Mouse (Mus musculus): ENCODE measurements at regions not wholly inside any gene's neighbourhood (a gene's known extent, or its start where the extent isn't known, plus 50 kb on each side); places are given as distances from the start of the nearest gene placed in this dataset.

DNA sequence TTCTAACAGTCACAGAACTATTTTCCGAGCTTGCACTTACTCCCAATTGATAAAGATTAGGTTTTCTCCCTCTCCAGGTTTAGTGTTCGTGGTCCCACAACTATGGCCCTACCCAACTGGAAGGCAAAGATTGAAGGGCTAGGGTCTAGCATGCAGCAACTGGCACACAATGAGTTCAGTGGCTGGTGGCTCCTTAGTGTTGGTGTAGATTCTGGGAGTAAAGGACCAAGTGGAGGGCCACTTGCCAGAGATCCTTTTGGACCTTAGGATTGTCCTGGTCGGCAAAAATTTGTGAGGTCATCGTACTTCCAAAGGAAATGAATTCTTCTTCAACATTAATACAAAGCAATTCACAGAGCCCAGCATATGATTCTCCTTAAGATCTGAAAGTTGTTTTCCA lies 114.8 kb upstream of the Trib2 start:
- no peak overlapping the region for H3K9ac ChIP-seq (ENCODE audit: low read depth, low read length)
- no peak overlapping the region for H3K4me3 ChIP-seq (ENCODE audit: low read length)
- WGBS: 91% methylated on average over 4 of the region's 4 CpGs
- no peak overlapping the region for H3K27ac ChIP-seq (ENCODE audit: low read depth, low read length)
- no peak overlapping the region for H3K4me2 ChIP-seq (ENCODE audit: low read length)
- no peaks in the 10 kb centered on the region for H3K36me3 ChIP-seq (ENCODE audit: control insufficient read depth, insufficient read depth, low read length)
- no peaks in the 10 kb centered on the region for H3K27me3 ChIP-seq (replicated peaks; ENCODE audit: control insufficient read depth, insufficient read depth, low read length)
- no peaks in the 10 kb centered on the region for H3K9me3 ChIP-seq (ENCODE audit: control insufficient read depth, low read length)
- H3K4me1 ChIP-seq (ENCODE audit: control insufficient read depth, insufficient read depth, low read depth, low read length): no peaks in the 10 kb centered on the region
- no peak for ATAC-seq

DNA sequence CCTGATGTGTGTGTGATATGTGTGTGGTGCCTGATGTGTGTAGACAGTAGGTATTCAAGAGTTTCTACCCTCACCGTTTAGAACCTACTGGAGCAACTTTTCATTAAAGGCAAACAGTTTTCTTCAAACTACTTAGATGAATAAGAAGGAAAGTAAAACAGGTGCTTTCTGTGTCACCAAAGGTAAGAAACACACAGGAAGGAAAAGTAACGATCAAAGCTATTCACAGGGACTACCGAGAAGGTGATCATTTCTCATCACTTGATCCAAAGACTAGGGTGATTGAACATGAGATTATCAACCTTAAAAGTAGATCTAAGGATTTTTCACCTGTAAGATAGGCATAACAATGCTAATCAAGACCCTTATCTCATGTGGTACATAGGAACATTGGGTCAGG lies 113.4 kb upstream of the Trib2 start:
- Histone ChIP-seq H3K36me3 (ENCODE audit: control insufficient read depth, insufficient read depth, low read length) (no peaks in the 10 kb centered on the region), H3K27me3 (replicated peaks; ENCODE audit: control insufficient read depth, insufficient read depth, low read length) (no peaks in the 10 kb centered on the region), H3K4me2 (ENCODE audit: low read length) (no peak overlapping the region), H3K4me1 (ENCODE audit: control insufficient read depth, insufficient read depth, low read depth, low read length) (no peaks in the 10 kb centered on the region), H3K4me3 (ENCODE audit: low read length) (no peak overlapping the region), H3K9me3 (ENCODE audit: control insufficient read depth, low read length) (no peaks in the 10 kb centered on the region), H3K9ac (ENCODE audit: low read depth, low read length) (no peak overlapping the region), H3K27ac (ENCODE audit: low read depth, low read length) (no peak overlapping the region)
- 96% methylated on average over 3 of the region's 3 CpGs for WGBS
- no peak for ATAC-seq

DNA sequence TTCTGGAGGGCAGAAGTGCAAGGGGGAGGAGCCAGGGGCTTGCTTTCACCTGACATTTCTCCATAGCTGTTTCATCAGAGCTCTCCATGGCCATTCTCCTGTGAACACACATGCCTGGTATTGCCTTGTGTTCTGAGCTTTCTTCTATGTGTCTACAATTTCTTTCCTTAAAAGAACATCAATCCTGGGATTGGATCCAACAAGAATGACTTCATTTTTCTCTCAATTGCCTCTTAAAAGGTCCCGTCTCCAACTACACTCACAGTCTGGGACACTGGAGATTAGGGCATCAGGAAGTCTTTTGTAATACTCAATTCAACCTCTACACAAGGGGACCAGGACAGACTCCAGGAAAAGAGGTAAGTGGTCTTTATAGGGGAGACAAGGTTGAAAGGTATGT lies 112.8 kb upstream of the Trib2 start:
- Histone ChIP-seq H3K4me1 (ENCODE audit: control insufficient read depth, insufficient read depth, low read depth, low read length) (no peaks in the 10 kb centered on the region), H3K4me2 (ENCODE audit: low read length) (no peak overlapping the region), H3K9me3 (ENCODE audit: control insufficient read depth, low read length) (no peaks in the 10 kb centered on the region), H3K27me3 (replicated peaks; ENCODE audit: control insufficient read depth, insufficient read depth, low read length) (no peaks in the 10 kb centered on the region), H3K9ac (ENCODE audit: low read depth, low read length) (no peak overlapping the region), H3K4me3 (ENCODE audit: low read length) (no peak overlapping the region), H3K27ac (ENCODE audit: low read depth, low read length) (no peak overlapping the region), H3K36me3 (ENCODE audit: control insufficient read depth, insufficient read depth, low read length) (no peaks in the 10 kb centered on the region)
- no peak for ATAC-seq
- 74% methylated on average over 1 of the region's 1 CpGs for WGBS

DNA sequence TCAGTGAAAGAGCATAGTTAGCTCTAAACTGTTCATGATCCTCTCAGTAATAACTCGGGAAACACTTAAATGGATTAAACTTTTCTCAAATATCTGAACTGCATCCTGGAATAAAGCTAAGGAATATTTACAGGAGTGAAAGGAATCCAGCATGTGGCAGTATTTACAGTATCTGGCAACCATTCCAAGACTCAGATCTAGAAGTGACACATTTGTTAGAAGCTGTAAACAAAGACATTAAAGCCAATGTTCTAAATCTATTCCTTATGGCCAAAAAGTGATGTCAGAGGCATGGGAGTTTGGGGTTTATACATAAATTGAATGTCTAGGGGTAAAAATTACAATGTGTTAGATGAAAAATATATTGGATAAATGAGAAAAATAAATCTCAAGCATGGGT lies 101.6 kb upstream of the Trib2 start:
- Histone ChIP-seq H3K4me2 (ENCODE audit: low read length) (no peak overlapping the region), H3K9me3 (ENCODE audit: control insufficient read depth, low read length) (no peaks in the 10 kb centered on the region), H3K4me1 (ENCODE audit: control insufficient read depth, insufficient read depth, low read depth, low read length) (no peaks in the 10 kb centered on the region), H3K9ac (ENCODE audit: low read depth, low read length) (no peak overlapping the region), H3K27me3 (replicated peaks; ENCODE audit: control insufficient read depth, insufficient read depth, low read length) (no peaks in the 10 kb centered on the region), H3K36me3 (ENCODE audit: control insufficient read depth, insufficient read depth, low read length) (no peaks in the 10 kb centered on the region), H3K4me3 (ENCODE audit: low read length) (no peak overlapping the region), H3K27ac (ENCODE audit: low read depth, low read length) (no peak overlapping the region)
- WGBS: 94% methylated on average over 1 of the region's 1 CpGs
- no peak for ATAC-seq

DNA sequence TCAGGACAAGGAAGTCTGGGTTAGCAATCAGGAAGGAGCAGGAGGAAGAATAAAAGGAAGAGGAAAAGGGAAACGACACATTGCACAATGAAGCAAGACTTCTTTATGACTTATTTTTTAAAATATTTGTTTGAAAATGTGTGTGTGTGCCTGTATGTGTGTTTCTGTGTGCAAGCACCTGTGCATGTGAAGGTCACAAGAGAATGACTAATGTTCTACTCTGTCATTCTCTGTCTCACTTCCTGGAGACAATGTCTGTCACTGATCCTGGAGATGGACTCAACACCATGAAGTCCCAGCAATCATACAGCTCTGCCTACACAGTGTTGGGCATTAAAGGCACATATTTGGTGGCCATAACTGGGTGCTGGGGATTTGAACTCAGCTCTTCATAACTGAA lies 96.2 kb upstream of the Trib2 start:
- Histone ChIP-seq H3K9me3 (ENCODE audit: control insufficient read depth, low read length) (no peaks in the 10 kb centered on the region), H3K4me1 (ENCODE audit: control insufficient read depth, insufficient read depth, low read depth, low read length) (no peaks in the 10 kb centered on the region), H3K27me3 (replicated peaks; ENCODE audit: control insufficient read depth, insufficient read depth, low read length) (no peaks in the 10 kb centered on the region), H3K9ac (ENCODE audit: low read depth, low read length) (no peak overlapping the region), H3K27ac (ENCODE audit: low read depth, low read length) (no peak overlapping the region), H3K4me2 (ENCODE audit: low read length) (no peak overlapping the region), H3K36me3 (ENCODE audit: control insufficient read depth, insufficient read depth, low read length) (no peaks in the 10 kb centered on the region), H3K4me3 (ENCODE audit: low read length) (no peak overlapping the region)
- no peak for ATAC-seq
- 83% methylated on average over 1 of the region's 1 CpGs for WGBS

DNA sequence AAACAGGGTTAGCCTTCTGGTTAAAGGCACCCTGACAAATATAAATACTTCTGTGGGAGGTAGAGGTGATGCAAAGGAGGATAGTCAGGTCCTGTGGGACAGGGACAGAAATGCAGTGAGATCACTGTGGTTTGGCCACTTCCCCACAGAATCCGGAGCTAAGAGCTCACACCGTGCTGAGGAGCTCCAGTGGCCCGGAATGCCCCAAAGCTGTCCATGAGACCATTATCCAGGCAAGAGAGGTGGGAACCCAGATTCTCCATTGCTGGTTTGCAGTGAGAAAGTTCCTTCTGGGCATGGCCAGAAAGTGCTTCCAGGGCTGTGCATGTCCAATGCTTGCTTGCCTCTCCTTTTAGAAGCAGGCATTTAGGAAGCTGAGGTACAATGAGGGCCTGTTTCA lies 95.8 kb upstream of the Trib2 start:
- no peak overlapping the region for H3K4me2 ChIP-seq (ENCODE audit: low read length)
- 94% methylated on average over 3 of the region's 3 CpGs for WGBS
- H3K4me1 ChIP-seq (ENCODE audit: control insufficient read depth, insufficient read depth, low read depth, low read length): no peaks in the 10 kb centered on the region
- H3K9ac ChIP-seq (ENCODE audit: low read depth, low read length): no peak overlapping the region
- ATAC-seq: no peak
- no peak overlapping the region for H3K4me3 ChIP-seq (ENCODE audit: low read length)
- no peak overlapping the region for H3K27ac ChIP-seq (ENCODE audit: low read depth, low read length)
- no peaks in the 10 kb centered on the region for H3K27me3 ChIP-seq (replicated peaks; ENCODE audit: control insufficient read depth, insufficient read depth, low read length)
- no peaks in the 10 kb centered on the region for H3K36me3 ChIP-seq (ENCODE audit: control insufficient read depth, insufficient read depth, low read length)
- H3K9me3 ChIP-seq (ENCODE audit: control insufficient read depth, low read length): no peaks in the 10 kb centered on the region

DNA sequence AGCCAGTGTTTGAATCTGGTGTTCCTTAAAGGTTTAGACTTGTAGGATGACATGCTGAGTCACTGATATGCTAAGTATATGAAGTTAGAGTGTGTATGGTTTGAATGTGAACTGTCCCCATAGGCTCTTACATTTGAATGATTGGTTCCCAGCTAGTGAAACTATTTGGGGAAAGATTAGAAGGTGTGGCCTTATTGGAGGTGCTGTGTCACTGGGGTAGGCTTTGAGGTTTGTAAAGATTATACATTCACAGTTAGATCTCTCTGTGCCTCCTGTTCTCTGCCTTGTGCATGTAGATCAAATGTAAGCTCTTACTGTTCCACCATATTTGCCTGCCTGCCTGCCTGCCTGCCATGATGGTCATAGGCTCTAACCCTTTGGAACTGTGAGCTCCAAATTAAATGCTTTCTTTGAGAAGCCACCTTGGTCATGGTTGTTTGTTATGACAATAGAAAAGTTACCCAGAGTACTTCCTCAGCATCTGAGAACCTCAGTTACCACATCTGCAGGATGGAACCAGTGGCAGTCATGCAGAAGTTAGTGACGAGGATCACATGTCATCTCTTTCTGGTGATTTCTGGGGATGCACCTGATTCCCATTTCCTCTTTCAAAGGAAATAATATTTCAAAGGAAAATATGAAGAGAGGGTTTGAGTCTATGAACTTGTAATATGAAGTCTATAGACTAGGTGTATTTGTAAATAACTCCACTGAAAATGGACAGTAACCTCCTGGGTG lies 94.7 kb upstream of the Trib2 start:
- no peak for ATAC-seq
- Histone ChIP-seq H3K4me2 (ENCODE audit: low read length) (no peak overlapping the region), H3K4me3 (ENCODE audit: low read length) (no peak overlapping the region), H3K36me3 (ENCODE audit: control insufficient read depth, insufficient read depth, low read length) (no peaks in the 10 kb centered on the region), H3K27me3 (replicated peaks; ENCODE audit: control insufficient read depth, insufficient read depth, low read length) (no peaks in the 10 kb centered on the region), H3K4me1 (ENCODE audit: control insufficient read depth, insufficient read depth, low read depth, low read length) (no peaks in the 10 kb centered on the region), H3K9me3 (ENCODE audit: control insufficient read depth, low read length) (no peaks in the 10 kb centered on the region), H3K27ac (ENCODE audit: low read depth, low read length) (no peak overlapping the region), H3K9ac (ENCODE audit: low read depth, low read length) (no peak overlapping the region)
- 88% methylated on average over 1 of the region's 1 CpGs for WGBS

DNA sequence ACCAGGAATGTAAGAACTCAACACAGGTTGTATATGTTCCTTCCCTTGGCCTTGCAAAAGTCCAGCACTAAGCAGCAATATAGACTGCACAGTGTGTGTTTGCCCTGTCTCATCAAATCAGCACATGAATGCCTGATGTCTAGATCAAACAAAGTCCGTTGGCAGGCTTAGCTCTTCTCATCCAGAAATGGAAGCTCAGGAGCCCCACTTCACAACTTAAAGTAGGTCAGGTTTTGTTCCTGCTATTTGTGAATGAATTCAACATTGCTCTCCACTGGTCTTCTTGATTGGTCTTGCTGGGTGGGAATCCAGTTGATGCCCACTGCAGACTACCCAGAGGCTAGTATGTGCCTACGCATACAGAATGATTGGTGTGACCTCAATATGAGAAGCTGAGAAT lies 80.8 kb upstream of the Trib2 start:
- Histone ChIP-seq H3K4me1 (ENCODE audit: control insufficient read depth, insufficient read depth, low read depth, low read length) (peaks cover 3% of the 10 kb centered on the region; the same call in 1 of the 2 replicates), H3K36me3 (ENCODE audit: control insufficient read depth, insufficient read depth, low read length) (no peaks in the 10 kb centered on the region), H3K4me3 (ENCODE audit: low read length) (no peak overlapping the region), H3K9ac (ENCODE audit: low read depth, low read length) (no peak overlapping the region), H3K9me3 (ENCODE audit: control insufficient read depth, low read length) (no peaks in the 10 kb centered on the region), H3K27me3 (replicated peaks; ENCODE audit: control insufficient read depth, insufficient read depth, low read length) (no peaks in the 10 kb centered on the region), H3K27ac (ENCODE audit: low read depth, low read length) (no peak overlapping the region), H3K4me2 (ENCODE audit: low read length) (no peak overlapping the region)
- WGBS: 84% methylated on average over 2 of the region's 2 CpGs
- peak; percentile 52; the same call in 1 of the 2 replicates for ATAC-seq

DNA sequence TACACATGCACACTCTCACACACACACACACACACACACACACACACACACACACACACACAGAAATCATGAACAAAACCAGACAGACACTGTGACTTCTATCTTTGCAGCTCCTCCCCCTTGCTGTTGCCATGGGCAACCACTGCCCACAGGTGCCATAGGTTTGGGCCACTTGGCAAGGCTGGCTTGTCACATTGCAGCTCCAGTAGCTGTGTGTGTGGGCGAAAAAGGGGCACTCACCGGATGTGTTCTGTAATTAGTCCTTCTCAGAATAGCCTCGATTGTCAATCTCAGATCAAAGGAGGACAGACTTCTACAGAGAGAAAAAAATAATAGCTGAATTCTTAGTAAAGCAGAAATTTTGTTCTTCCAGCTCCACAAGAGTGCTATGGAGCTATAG lies 79.8 kb upstream of the Trib2 start:
- Histone ChIP-seq H3K27ac (ENCODE audit: low read depth, low read length) (no peak overlapping the region), H3K4me3 (ENCODE audit: low read length) (no peak overlapping the region), H3K27me3 (replicated peaks; ENCODE audit: control insufficient read depth, insufficient read depth, low read length) (no peaks in the 10 kb centered on the region), H3K9me3 (ENCODE audit: control insufficient read depth, low read length) (no peaks in the 10 kb centered on the region), H3K4me2 (ENCODE audit: low read length) (no peak overlapping the region), H3K36me3 (ENCODE audit: control insufficient read depth, insufficient read depth, low read length) (no peaks in the 10 kb centered on the region), H3K4me1 (ENCODE audit: control insufficient read depth, insufficient read depth, low read depth, low read length) (peaks cover 3% of the 10 kb centered on the region; the same call in 1 of the 2 replicates), H3K9ac (ENCODE audit: low read depth, low read length) (no peak overlapping the region)
- 49% methylated on average over 3 of the region's 3 CpGs for WGBS
- peak; percentile 87 for ATAC-seq

DNA sequence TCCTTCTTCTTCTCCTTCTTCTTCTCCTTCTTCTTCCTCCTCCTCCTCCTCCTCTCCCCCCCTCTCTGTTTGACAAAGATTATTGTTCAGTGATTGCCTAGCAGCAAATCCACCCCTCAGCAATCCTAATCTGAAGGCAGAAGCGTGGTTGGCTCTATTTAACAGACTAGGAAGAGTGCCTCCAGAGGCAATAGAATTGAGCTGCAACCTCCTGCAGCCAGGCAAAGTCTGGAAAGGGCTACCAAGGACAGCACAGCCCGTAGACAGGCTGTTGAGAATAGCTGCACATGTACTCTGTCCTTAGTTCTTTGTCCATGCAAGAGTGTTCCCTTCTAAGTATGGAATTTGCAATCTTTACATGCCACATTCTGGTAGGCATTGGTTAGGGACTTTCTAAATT lies 78.5 kb upstream of the Trib2 start:
- H3K36me3 ChIP-seq (ENCODE audit: control insufficient read depth, insufficient read depth, low read length): no peaks in the 10 kb centered on the region
- H3K9me3 ChIP-seq (ENCODE audit: control insufficient read depth, low read length): no peaks in the 10 kb centered on the region
- H3K27me3 ChIP-seq (replicated peaks; ENCODE audit: control insufficient read depth, insufficient read depth, low read length): no peaks in the 10 kb centered on the region
- no peak overlapping the region for H3K4me3 ChIP-seq (ENCODE audit: low read length)
- peaks cover 3% of the 10 kb centered on the region; the same call in 1 of the 2 replicates for H3K4me1 ChIP-seq (ENCODE audit: control insufficient read depth, insufficient read depth, low read depth, low read length)
- WGBS: 44% methylated on average over 2 of the region's 2 CpGs
- no peak overlapping the region for H3K27ac ChIP-seq (ENCODE audit: low read depth, low read length)
- no peak for ATAC-seq
- no peak overlapping the region for H3K4me2 ChIP-seq (ENCODE audit: low read length)
- no peak overlapping the region for H3K9ac ChIP-seq (ENCODE audit: low read depth, low read length)

All from hindbrain, embryonic 16.5 days (tissue).